Mouse (Mus musculus): ENCODE measurements around the gene 6330409D20Rik.

Gene 6330409D20Rik

DNA sequence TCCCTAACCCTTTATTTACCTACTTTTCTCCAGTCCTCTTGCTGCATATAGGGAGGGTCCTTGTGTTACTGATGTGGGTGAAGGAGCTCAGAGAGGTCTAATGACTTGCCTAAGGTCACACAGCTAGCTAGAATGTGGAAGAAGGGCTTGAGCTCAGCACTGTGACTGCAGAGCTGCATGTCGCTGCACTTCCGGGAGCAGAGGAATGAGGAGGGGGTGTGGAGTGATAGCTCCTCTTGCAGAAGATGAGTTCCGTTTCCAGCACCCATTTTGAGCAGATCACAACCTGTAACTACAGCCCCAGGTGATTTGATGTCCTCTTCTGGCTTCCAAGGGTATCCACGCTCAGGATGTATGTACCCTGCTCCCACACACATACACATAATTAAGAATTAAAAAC lies 16.7 kb downstream of the 6330409D20Rik start:
- no peak for DNase-seq (ENCODE audit: low spot score)

- DNase-seq (ENCODE audit: low spot score) = no peak
Observed at GRCm38 (mm10) chr2:32722581-32722980, 18.2 kb downstream of the 6330409D20Rik start.

GRCm38 (mm10) chr2:32722046-32722445 lies 18.8 kb downstream of the 6330409D20Rik start:
- no peak for DNase-seq (ENCODE audit: low spot score)

DNA sequence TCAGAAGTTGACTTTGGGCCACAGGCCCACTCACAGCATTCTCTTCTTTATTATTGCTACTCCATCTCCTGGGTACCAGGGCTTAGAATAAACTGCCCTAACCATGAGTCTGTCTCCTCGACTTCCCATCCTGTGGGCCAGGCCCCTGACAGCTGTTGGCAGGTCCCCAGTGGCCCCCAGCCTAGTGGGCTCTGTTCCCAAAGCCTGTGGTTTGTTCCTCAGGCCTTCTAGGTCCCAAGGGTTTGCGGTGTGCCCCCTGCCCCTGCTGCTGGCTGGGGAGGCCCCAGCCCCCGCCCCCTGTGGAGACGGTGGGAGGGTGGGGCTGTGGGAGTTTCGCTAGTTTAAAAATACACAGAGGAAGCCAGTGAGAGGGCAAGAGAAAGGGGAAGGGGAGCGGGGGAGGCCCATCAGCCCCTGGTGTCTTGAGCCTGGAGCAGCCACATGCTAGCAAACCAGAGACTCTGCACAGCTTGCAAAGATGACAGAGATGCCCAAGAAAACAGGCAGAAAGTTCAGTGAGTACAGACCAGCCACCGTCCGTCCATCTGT lies 20.1 kb downstream of the 6330409D20Rik start, which contains the start of gene Sh2d3c:
Sh2d3c (plus strand) TSS at position 375 of the 549 bp plus-strand sequence.
- DNase-seq (ENCODE audit: low spot score) = no peak

DNA sequence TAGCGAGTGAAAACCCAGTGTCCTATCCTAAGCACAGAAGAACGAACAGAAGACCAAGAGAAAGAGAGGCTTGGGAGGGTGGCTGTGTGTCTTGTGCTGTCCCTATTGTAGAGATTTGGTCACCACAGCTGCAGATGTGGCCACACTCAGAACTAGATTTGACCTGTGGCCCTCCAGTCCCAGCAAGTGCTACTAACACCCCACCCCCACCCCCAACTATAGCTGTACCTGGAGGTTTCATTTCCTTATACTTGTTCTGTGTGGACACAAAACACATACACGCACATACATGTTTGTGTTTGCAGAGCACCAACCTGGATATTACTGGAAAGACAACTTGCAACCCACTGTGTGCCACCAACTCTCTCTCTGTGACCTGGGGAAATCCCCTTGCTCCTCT lies 20.8 kb downstream of the 6330409D20Rik start:
- DNase-seq (ENCODE audit: low spot score) = no peak

DNA sequence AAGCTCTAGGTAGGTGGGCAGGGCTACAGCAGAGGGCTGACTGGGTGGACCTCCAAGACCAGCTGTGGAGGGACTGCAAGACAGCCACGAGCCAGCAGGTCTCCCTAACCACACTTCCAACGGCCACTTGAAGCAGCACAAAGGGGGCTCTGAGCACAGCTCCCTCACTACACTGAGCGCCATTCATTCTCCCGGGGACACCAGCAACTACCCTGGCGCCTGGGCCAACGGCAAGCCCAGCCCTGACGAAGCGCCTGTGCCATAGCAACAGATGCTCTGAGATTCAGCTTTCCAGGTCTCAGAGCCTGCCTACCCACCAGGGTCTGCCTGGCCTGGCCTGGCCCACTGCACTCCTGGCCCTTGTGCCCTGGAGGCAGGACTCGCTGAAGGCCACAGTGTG lies 22.1 kb downstream of the 6330409D20Rik start:
- no peak for DNase-seq (ENCODE audit: low spot score)

- DNase-seq (ENCODE audit: low spot score) = no peak
Observed at GRCm38 (mm10) chr2:32714987-32715425, 25.8 kb downstream of the 6330409D20Rik start.

DNA sequence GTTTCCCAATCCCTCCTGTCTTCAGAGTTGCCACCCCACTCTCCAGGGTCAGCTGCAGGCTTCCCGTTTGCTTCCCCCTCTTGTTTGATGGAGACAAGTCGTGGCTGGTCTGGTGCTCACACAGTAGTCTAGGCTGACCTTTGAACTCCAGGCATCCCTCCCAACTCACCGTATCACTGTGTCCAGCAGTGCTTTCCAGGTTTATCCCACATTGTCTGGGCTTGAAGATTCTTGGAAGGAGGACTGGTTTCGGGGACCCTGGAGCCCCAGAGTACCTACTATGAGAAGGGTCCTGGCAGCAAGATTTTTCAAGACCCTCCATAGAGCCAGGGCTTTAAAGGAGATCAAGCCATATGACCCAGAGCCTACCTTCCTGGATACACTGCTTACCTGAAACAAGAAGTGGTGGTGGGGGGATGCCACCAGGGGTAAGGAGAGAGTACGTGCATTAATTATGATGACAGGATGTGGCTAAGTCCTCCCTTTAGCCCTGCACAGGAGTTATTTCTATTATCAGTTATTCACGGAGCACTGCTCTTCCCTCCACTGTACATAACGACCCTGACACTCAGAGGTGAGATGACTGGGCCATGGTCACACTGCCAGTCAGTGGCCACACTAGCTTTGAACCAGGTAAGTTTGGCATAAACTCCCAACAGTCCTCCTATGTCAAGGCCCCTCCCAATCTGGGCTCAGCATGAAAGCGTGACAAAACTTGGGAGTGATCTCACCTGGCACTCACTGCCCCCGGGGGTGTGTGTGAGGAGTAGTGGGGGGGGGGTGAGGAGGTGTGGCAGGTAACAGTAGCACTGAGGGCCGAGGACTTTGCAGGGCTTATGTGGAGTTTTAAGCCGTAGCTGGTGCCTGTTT lies 26.5 kb downstream of the 6330409D20Rik start:
- DNase-seq (ENCODE audit: low spot score) = no peak

GRCm38 (mm10) chr2:32712934-32713817 lies 27.6 kb downstream of the 6330409D20Rik start, which contains the start of gene Cdk9:
Gene Cdk9 (minus strand): TSS chr2:32713076.
- peak; percentile 94 for DNase-seq (ENCODE audit: low spot score)

GRCm38 (mm10) chr2:32712586-32712933 lies 28.3 kb downstream of the 6330409D20Rik start:
- peak; percentile 83 for DNase-seq (ENCODE audit: low spot score)

DNA sequence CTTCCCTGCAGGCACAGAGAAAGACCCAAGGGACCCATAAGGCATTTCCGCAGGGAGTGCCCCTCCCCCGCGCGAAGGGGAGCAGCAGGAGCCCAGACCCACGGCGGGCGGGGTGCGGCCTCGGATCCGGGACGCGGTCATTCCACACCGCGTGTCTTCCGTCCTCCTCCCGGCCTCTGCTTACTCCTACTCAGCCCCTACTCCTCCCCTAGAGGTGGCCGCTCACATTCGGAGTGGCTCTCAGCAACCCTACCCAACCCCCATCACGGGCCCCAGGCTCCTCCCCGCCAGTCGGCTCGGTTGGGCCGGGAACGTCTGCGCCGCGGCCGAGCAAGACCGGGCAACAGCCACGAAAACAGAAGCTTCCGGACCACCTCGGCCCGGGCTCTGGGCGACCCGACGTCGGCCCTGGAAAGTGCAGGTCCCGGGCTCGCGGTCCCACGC lies 28.7 kb downstream of the 6330409D20Rik start:
- DNase-seq (ENCODE audit: low spot score) = no peak

GRCm38 (mm10) chr2:32711301-32712056 lies 29.3 kb downstream of the 6330409D20Rik start:
- DNase-seq (ENCODE audit: low spot score) = no peak

DNA sequence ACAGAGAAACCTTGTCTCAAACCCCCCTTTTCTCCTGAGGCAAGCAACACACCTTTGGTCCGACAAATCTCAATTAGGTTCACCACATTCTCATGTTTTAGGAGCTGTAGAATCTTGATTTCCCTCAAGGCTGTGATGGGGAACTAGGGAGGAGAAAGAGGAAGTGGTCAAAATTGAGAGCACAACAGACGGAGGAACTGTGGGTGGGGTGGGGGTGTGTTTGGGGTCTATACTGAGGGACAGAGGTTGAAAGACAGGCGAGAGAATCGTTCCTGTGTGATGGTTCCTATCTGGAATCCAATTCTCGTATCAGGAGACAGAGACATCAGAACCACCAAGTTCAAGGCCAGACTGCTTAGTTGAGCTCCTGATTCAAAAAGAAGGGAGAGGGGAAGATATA lies 30.4 kb downstream of the 6330409D20Rik start:
- DNase-seq (ENCODE audit: low spot score) = no peak

DNA sequence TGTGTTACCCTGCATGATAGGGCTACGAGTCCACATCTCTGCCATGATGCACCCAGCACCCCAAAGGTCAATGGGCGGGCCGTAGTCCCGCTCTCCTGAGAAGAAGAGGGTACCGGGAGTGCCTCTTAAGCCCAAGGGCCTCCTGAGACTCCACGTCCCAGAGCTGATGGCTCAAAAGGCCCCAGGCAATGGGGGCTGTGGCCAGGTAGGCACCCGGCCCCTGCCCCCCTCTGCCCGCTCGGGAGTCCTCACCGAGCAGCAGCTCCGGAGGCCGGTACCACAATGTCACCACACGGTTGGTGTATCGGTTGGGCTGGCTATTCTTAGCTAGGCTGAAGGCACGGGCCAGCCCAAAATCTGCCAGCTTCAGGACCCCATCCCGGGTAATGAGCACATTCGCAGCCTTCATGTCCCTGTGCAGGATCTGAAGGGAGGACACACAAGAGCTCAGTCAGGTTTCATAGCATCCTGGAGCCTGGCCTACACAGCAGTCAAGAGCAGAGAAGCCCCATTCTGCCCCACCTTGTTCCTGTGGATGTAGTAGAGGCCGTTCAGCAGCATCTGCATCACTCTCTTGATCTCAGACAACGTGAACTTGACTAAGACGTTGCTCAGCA lies 31.2 kb downstream of the 6330409D20Rik start:
- DNase-seq (ENCODE audit: low spot score) = no peak

DNA sequence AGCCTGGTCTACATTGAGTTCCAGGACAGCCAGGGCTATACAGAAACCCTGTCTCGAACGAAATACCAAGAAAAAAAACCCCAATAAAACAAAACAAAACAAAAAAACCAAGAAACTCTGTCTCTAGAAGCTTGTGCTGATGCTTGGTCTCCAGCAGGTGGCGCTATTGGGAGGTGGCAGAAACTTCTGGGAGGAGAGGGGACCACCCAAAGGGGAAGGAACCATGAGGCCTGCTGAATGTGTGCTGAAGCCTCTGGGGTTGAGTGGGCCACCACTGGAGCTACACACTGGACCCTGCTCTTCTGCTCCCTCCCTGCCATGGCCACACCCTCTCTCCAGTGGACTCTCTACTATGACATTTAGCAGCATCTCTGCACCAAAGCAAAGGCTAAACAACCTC lies 32.2 kb downstream of the 6330409D20Rik start:
- DNase-seq (ENCODE audit: low spot score) = no peak

DNA sequence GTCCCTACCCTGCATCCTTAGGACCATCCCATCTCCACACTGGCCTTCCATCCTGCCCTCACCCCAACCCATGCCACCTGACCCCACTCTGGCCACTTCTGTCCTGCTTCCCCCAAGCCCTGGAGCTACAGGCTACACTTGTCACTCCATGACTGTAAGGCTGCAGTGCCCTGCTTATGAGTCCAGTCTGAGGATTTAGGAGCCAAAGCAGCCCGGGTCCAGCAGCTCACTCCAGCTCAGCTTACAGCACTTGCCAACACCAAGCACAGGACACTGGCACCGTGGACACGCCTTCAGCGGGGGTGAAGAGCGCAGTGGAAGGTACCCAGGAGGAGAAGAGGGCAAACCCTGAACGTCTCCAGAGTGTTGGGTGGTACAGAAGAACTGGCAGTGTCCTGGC lies 33.8 kb downstream of the 6330409D20Rik start:
- no peak for DNase-seq (ENCODE audit: low spot score)

- no peak for DNase-seq (ENCODE audit: low spot score)
Observed at GRCm38 (mm10) chr2:32705018-32705417, 35.8 kb downstream of the 6330409D20Rik start.

DNA sequence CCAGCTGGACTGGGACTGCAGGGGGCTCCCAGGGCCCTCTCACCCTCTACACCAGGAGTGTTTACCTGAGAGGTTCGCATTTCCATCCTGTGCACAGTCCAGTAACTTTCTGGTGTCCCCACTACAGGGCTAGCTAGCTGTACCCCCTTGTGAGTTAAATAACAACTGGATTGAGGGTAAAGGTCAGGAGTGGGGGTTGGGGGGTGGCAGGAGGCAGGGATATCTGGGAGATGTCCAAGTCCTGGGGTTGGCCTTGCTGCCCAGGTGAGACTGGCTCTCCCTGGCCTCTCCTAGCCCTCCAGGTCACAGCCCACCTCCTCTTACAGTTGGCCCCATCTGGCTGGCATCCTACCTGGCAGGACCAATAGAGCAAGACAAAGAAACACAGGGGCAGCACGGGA lies 36.8 kb downstream of the 6330409D20Rik start, which contains the start of gene Fpgs:
Fpgs (minus strand) TSS at position 125 of the 401 bp plus-strand sequence.
- DNase-seq (ENCODE audit: low spot score) = no peak

DNA sequence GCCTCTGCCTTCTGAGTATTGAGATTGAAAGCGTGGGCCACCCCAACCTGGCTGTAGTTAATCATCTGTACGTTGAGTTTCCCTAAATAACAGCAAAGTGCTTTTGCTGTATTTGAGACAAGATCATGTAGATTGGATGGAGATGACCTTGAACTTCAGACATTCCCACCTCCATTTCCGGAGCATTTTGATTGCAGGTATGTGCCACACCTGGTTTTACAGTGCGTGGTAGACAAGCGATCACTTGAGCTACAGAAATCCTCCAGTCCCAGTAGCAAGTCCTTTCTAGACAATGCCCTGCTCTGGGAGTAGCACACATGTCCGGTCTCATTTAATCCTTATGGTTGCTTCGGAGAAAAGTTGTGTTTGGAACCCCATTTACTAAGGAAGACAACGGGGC lies 37.8 kb downstream of the 6330409D20Rik start:
- no peak for DNase-seq (ENCODE audit: low spot score)

DNA sequence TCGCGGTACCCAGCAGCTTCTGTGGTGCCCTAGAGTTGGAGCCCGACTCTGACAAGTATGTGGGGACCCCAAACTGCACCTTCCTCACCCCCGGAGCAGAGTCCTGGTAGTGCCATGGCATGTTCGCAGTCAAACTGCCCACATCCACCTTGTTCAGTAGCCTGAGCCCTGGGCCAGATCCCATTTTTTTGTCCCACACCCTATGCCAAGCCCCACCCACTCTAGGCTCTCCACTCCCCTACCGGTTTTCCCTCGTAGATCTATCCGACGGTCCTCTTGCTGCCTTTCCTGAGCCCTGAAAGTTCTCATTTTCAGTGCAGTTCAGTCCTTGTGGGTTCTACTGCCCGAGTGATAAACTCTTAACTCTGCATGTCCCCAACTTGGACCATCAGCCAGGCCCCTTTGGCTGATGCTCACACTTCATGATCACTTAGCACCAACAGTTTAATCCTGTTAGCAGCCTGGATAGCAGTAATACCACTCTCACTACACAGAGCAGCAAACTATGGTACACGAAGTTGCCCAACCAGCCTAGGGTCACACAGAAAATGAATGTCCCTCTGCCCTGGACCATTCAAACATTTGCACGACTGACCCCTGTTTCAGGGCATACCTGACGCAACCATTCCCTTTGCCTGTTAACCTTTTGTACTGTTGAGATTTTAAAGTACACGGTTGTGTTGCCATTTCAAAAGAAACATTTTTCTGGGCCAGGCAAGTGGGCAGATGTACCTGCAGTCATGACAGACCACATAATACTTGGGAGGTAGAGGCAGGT lies 39.7 kb downstream of the 6330409D20Rik start:
- DNase-seq (ENCODE audit: low spot score) = no peak

Measured in layer of hippocampus, adult 9-10 months (tissue).